Mouse (Mus musculus): ENCODE measurements at regions not wholly inside any gene's neighbourhood (a gene's known extent, or its start where the extent isn't known, plus 50 kb on each side); places are given as distances from the start of the nearest gene placed in this dataset.

DNA sequence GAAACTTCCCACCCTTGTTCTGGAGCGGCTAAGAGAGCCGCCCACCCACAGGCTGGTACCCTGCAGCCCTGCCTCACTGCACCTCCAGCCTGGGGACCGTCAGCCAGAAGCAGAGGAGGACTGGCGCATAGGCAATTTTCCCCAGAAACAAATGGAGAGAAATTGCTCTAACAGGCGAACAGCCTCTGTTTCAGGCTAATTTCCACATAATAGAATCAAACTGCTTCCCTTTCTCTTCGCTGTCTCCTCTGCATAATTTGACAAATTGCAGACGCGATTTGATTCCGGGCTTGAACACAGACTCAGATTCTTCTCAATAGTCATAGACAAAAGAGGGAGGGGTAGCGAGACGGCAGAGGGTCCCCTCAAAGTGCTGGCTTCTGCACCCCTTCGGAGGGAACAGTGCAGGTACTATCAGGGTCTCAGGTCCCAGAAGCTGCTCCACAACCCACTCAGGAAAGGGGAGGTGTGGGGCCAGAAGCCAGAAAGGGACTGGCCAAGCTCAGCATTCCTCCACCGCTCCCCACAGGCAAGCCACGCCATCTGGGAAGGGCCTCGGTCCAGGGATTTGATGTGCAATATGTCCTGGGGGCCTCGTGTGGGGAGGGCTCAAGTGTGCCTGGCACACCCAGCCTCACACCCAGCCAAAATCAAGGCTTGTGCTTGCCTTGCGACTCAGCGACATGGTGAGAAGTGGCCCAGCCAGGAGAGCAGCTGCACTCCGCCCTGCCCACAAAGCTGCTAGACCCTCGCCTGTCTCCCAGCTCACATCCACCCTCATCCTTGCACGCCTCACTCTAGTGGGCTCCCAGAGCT lies 53.7 kb upstream of the A530016L24Rik start:
- Histone ChIP-seq H3K27ac (ENCODE audit: insufficient read depth, low read depth, low read length) (no peak overlapping the region), H3K36me3 (ENCODE audit: control insufficient read depth, insufficient read depth, low read length) (no peaks in the 10 kb centered on the region), H3K27me3 (ENCODE audit: control insufficient read depth, insufficient read depth, low read length) (no peaks in the 10 kb centered on the region), H3K4me1 (ENCODE audit: control insufficient read depth, insufficient read depth, insufficient read length, low read length) (no peaks in the 10 kb centered on the region), H3K4me3 (ENCODE audit: low read depth, low read length) (no peak overlapping the region)
- 67% methylated on average over 21 of the region's 21 CpGs for WGBS
- TF ChIP-seq CTCF (IDR thresholded peaks at IDR 0.05; ENCODE audit: extremely low read depth, insufficient read length, insufficient replicate concordance, low read depth, low read length), result no peak
- TF ChIP-seq POLR2A (IDR thresholded peaks at IDR 0.05; ENCODE audit: low read depth, low read length), result no peak

DNA sequence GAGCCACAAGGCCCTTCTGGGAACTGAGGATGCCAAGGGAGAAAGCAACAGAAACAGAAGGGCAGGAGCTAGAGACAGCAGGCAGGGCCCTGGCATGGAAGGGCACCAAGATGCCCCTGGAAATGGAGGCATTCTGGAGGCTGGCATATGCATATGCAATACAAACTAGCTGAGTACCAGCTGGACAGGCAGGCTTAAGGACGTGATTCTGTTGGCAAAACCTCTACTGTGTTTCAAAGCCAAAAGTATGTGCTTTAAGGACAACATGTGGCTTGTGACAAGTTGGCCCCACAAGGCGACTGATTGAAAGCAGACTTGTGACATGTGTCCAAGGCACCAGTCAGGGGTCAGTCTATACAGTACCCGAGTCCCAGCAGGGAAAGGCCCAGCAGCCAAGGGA lies 52.2 kb upstream of the A530016L24Rik start:
- H3K4me1 ChIP-seq (ENCODE audit: control insufficient read depth, insufficient read depth, insufficient read length, low read length), result no peaks in the 10 kb centered on the region
- no peak overlapping the region for H3K4me3 ChIP-seq (ENCODE audit: low read depth, low read length)
- H3K27ac ChIP-seq (ENCODE audit: insufficient read depth, low read depth, low read length), result no peak overlapping the region
- no peaks in the 10 kb centered on the region for H3K36me3 ChIP-seq (ENCODE audit: control insufficient read depth, insufficient read depth, low read length)
- 79% methylated on average over 3 of the region's 3 CpGs for WGBS
- no peaks in the 10 kb centered on the region for H3K27me3 ChIP-seq (ENCODE audit: control insufficient read depth, insufficient read depth, low read length)
- TF ChIP-seq POLR2A (IDR thresholded peaks at IDR 0.05; ENCODE audit: low read depth, low read length) (no peak), CTCF (IDR thresholded peaks at IDR 0.05; ENCODE audit: extremely low read depth, insufficient read length, insufficient replicate concordance, low read depth, low read length) (no peak)

DNA sequence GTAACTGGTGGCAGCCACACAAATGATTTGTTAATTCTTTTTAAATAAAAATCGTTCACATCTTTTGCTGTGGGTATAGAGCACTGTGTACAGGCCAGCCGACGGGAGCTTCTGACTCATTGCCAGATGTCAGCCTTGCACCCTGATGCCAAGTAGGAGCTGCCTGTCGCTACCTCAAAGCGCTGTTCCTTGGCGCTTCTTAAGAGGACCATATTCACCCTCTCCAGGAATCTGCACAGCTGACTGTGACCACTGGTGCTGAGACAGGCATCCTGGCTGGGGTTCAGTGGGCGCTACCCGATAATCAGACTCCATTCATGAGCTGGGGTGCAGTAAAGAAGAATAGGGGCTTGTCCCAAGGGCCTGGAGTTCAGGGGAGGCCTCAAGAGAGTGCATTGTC lies 51.0 kb upstream of the A530016L24Rik start:
- no peak overlapping the region for H3K4me3 ChIP-seq (ENCODE audit: low read depth, low read length)
- no peaks in the 10 kb centered on the region for H3K4me1 ChIP-seq (ENCODE audit: control insufficient read depth, insufficient read depth, insufficient read length, low read length)
- 76% methylated on average over 8 of the region's 8 CpGs for WGBS
- H3K36me3 ChIP-seq (ENCODE audit: control insufficient read depth, insufficient read depth, low read length), result no peaks in the 10 kb centered on the region
- H3K27ac ChIP-seq (ENCODE audit: insufficient read depth, low read depth, low read length), result no peak overlapping the region
- no peak for TF ChIP-seq CTCF (IDR thresholded peaks at IDR 0.05; ENCODE audit: extremely low read depth, insufficient read length, insufficient replicate concordance, low read depth, low read length)
- TF ChIP-seq POLR2A (IDR thresholded peaks at IDR 0.05; ENCODE audit: low read depth, low read length), result no peak
- no peaks in the 10 kb centered on the region for H3K27me3 ChIP-seq (ENCODE audit: control insufficient read depth, insufficient read depth, low read length)
